Mouse (Mus musculus) testis, adult 2 months (tissue): Measurements from ENCODE around the gene Mgat4c.

Experiments used
- CTCF ChIP-seq: fragments of 200-500 bp; IDR thresholded peaks from 2 replicates; pipeline ENCODE4 v1.5.1; 2012; ENCODE audit warnings: low read depth, mild to moderate bottlenecking, inconsistent platforms, low read length, moderate library complexity; ENCODE audit not compliant: control insufficient read depth, insufficient read depth, insufficient replicate concordance
- POLR2A ChIP-seq: fragments of 200-500 bp; IDR thresholded peaks from 2 replicates; pipeline ENCODE4 v1.6.1; 2012; ENCODE audit warnings: low read depth, mild to moderate bottlenecking, inconsistent platforms, low read length, moderate library complexity; ENCODE audit not compliant: control insufficient read depth

DNA sequence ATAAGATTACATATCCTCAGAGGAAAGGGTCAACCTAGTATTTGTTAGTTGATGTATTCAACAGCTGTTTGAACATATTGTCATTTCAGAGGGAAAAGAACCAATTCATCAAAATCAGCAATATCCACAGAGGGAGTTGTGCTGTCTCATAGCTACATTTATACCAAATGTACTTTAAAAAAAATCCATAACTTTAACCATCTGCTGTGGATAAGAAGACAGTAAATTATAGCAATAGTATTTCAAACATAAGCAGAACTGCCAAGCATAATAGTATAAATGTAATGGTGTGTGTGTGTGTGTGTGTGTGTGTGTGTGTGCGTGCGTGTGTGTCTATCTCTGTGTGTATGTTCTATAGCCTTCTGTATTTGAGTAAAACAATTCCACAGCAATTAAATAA, 127.5 kb downstream of the Mgat4c start:
- TF ChIP-seq CTCF: no peak
- no peak for TF ChIP-seq POLR2A
